Mouse (Mus musculus) cortical plate, adult 2 months (tissue): ENCODE data around the gene Pkmyt1.

Source experiments
- CTCF ChIP-seq: fragments of 200-500 bp; IDR thresholded peaks from 2 replicates; pipeline ENCODE4 v1.5.1; 2011; ENCODE audit warnings: mild to moderate bottlenecking, control low read depth, low read length; ENCODE audit not compliant: insufficient read depth; ENCODE audit errors: extremely low read depth
- POLR2A ChIP-seq: fragments of 200-500 bp; IDR thresholded peaks from 2 replicates; pipeline ENCODE4 v1.6.1; 2011; ENCODE audit warnings: mild to moderate bottlenecking, low read length, control low read depth; ENCODE audit not compliant: insufficient read depth; ENCODE audit errors: extremely low read depth

DNA sequence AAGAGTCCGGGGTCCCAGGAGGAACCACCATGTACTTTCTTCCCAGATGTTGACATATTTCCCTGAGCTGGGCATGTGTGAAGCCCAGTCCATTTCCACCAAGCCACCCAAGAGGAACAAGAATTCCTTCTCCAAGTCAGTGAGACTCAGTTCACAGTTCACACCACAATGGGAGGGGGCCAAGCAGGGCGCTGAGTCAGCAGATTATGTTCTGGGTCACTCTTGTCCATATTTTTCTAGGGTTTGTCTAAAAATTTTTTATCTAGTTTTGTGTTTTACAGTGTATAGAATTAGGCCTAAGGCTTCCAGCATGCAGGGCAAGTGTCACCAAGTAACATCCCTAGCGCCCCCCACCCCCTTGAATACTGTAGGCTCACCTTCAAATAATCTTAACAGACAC is 35.0 kb downstream of the Pkmyt1 start:
- no peak for TF ChIP-seq CTCF
- no peak for TF ChIP-seq POLR2A
